Mouse (Mus musculus) thymus, postnatal 25 days (tissue): ENCODE data around the gene Mcl1.
"Not testable (repeated sequence)": the region's sequence is repeated elsewhere in the genome, so short reads cannot be mapped to it uniquely, and the experiment has no call there.

Experiments used
- DNase-seq: peaks from one replicate; pipeline ENCODE4 v3.0.0; 2022

The Mcl1 gene

GRCm38 (mm10) chr3:95668589-95669308 is 10.2 kb downstream of the Mcl1 start:
- DNase-seq, result peak; percentile 79

GRCm38 (mm10) chr3:95669309-95669665 is 10.7 kb downstream of the Mcl1 start:
- DNase-seq, result peak; percentile 52

- DNase-seq, result not testable (repeated sequence)
Measured at GRCm38 (mm10) chr3:95670419-95670818, 11.8 kb downstream of the Mcl1 start.

- DNase-seq, result no peak
Measured at GRCm38 (mm10) chr3:95671201-95671600, 12.6 kb downstream of the Mcl1 start.

- peak; percentile 76 for DNase-seq
Measured at GRCm38 (mm10) chr3:95672461-95672860, 13.9 kb downstream of the Mcl1 start.

- DNase-seq, result peak; percentile 79
Measured at GRCm38 (mm10) chr3:95672861-95673706, 14.5 kb downstream of the Mcl1 start.

GRCm38 (mm10) chr3:95673707-95674211 is 15.2 kb downstream of the Mcl1 start:
- no peak for DNase-seq

- DNase-seq, result peak; percentile 82
Measured at GRCm38 (mm10) chr3:95674236-95674635, 15.6 kb downstream of the Mcl1 start.

- peak; percentile 48 for DNase-seq
Measured at GRCm38 (mm10) chr3:95674812-95675211, 16.2 kb downstream of the Mcl1 start.

GRCm38 (mm10) chr3:95675301-95676092 is 16.9 kb downstream of the Mcl1 start:
- DNase-seq, result peak; percentile 83

- DNase-seq, result peak; percentile 63
Measured at GRCm38 (mm10) chr3:95676745-95677419, 18.3 kb downstream of the Mcl1 start.

GRCm38 (mm10) chr3:95677420-95678090 is 19.0 kb downstream of the Mcl1 start:
- DNase-seq, result no peak

GRCm38 (mm10) chr3:95679551-95679950 is 21.0 kb downstream of the Mcl1 start:
- no peak for DNase-seq

GRCm38 (mm10) chr3:95680673-95681072 is 22.1 kb downstream of the Mcl1 start:
- no peak for DNase-seq

- no peak for DNase-seq
Measured at GRCm38 (mm10) chr3:95681365-95681764, 22.8 kb downstream of the Mcl1 start.

- no peak for DNase-seq
Measured at GRCm38 (mm10) chr3:95682878-95683277, 24.3 kb downstream of the Mcl1 start.

- DNase-seq, result no peak
Measured at GRCm38 (mm10) chr3:95684846-95685245, 26.3 kb downstream of the Mcl1 start.

GRCm38 (mm10) chr3:95685301-95685700 is 26.7 kb downstream of the Mcl1 start:
- no peak for DNase-seq

- DNase-seq, result no peak
Measured at GRCm38 (mm10) chr3:95685701-95686100, 27.1 kb downstream of the Mcl1 start.

GRCm38 (mm10) chr3:95686492-95687167 is 28.0 kb downstream of the Mcl1 start:
- DNase-seq, result no peak

GRCm38 (mm10) chr3:95687168-95687523 is 28.6 kb downstream of the Mcl1 start:
- DNase-seq, result no peak
